Mouse (Mus musculus) hindbrain, embryonic 11.5 days (tissue): ENCODE measurements around the gene Fam117b. TPM values are rescaled to one million over a fixed set of nuclear protein-coding genes. Genes with fewer than 3 reads are reported as not detected.

ENCODE experiments used
- ATAC-seq: fragments of 200-750 bp; cut with Nextera tagmentation; 2 replicates; pipeline ENCODE4 v1.8.0; 2017; ENCODE audit warnings: mild to moderate bottlenecking, moderate TSS enrichment, moderate library complexity; ENCODE audit not compliant: low FRiP score
- DNase-seq: peaks from one replicate; pipeline ENCODE4 v3.0.0-alpha.2; 2015; ENCODE audit warnings: low spot score
- H3K27ac ChIP-seq: fragments of 300-500 bp; sonication (generic); 2 replicates; pipeline ENCODE4 v1.5.1; 2014; ENCODE audit warnings: mild to moderate bottlenecking, low read depth, low read length
- H3K27me3 ChIP-seq: fragments of 300-500 bp; sonication (generic); 2 replicates; pipeline ENCODE4 v1.6.1; 2014; ENCODE audit warnings: mild to moderate bottlenecking, low read length, moderate library complexity, mixed read lengths; ENCODE audit not compliant: control insufficient read depth, insufficient read depth
- H3K36me3 ChIP-seq: fragments of 300-500 bp; sonication (generic); 2 replicates; pipeline ENCODE4 v1.6.1; 2014; ENCODE audit warnings: mild to moderate bottlenecking, low read length, moderate library complexity, mixed read lengths; ENCODE audit not compliant: control insufficient read depth, insufficient read depth
- H3K4me1 ChIP-seq: fragments of 300-500 bp; sonication (generic); replicated peaks from 2 replicates; pipeline ENCODE4 v1.6.1; 2014; ENCODE audit warnings: low read length, mixed read lengths; ENCODE audit not compliant: control insufficient read depth, insufficient read depth
- H3K4me2 ChIP-seq: fragments of 300-500 bp; sonication (generic); replicated peaks from 2 replicates; pipeline ENCODE4 v1.6.1; 2014; ENCODE audit warnings: mild to moderate bottlenecking, low read depth, low read length
- H3K4me3 ChIP-seq: fragments of 300-500 bp; sonication (generic); 2 replicates; pipeline ENCODE4 v1.5.1; 2014; ENCODE audit warnings: low read depth, low read length
- H3K9ac ChIP-seq: fragments of 300-500 bp; sonication (generic); 2 replicates; pipeline ENCODE4 v1.6.1; 2014; ENCODE audit warnings: low read depth, low read length
- H3K9me3 ChIP-seq: fragments of 300-500 bp; sonication (generic); 2 replicates; pipeline ENCODE4 v1.6.1; 2016; ENCODE audit warnings: low read length; ENCODE audit not compliant: control insufficient read depth
- WGBS: fragments of 180-500 bp; shearing (Covaris S2); extraction: QIAGEN DNeasy Blood & Tissue Kit; methylation state at CpG from one replicate; pipeline ENCODE4 v1.1.7; 2014; 5-methylcytosine and 5-hydroxymethylcytosine counted together
- polyA plus RNA-seq: library from polyadenylated mRNA; unstranded; fragments of >200 nt; fragmentation: Nextera tagmentation; extraction: Ambion mirVana; gene quantifications from 2 replicates; pipeline ENCODE4 v1.2.1, GENCODE M21; 2014

Fam117b gene
- 20.2 and 20.8 TPM in 2 replicates for polyA plus RNA-seq

GRCm38 (mm10) chr1:59912413-59913157 lies at the start of gene Fam117b:
Gene Fam117b (plus strand): TSS chr1:59913006.
- no peaks in the 10 kb centered on the region for H3K36me3 ChIP-seq
- H3K4me3 ChIP-seq, result peak within 1 kb of the TSS; percentile 98
- WGBS, result under 1% methylated on average over 40 of the region's 72 CpGs
- peak; percentile 97 for ATAC-seq
- H3K27ac ChIP-seq, result peak within 1 kb of the TSS; percentile 94
- peak within 1 kb of the TSS; percentile 68 for H3K4me2 ChIP-seq
- H3K27me3 ChIP-seq, result no peaks in the 10 kb centered on the region
- peak within 1 kb of the TSS; percentile 98 for H3K9ac ChIP-seq
- H3K4me1 ChIP-seq, result no peaks in the 10 kb centered on the region
- DNase-seq, result peak; percentile 99
- H3K9me3 ChIP-seq, result no peaks in the 10 kb centered on the region

GRCm38 (mm10) chr1:59868041-59868440 lies 44.8 kb upstream of the Fam117b start:
- Histone ChIP-seq H3K27me3 (no peaks in the 10 kb centered on the region), H3K9ac (no peak overlapping the region), H3K9me3 (no peaks in the 10 kb centered on the region), H3K27ac (no peak overlapping the region), H3K4me1 (no peaks in the 10 kb centered on the region), H3K4me2 (no peak overlapping the region), H3K36me3 (peaks cover 20% of the 10 kb centered on the region; the same call in 1 of the 2 replicates), H3K4me3 (no peak overlapping the region)
- WGBS, result 96% methylated on average over 5 of the region's 5 CpGs
- no peak for DNase-seq
- no peak for ATAC-seq

- Histone ChIP-seq H3K4me1 (no peaks in the 10 kb centered on the region), H3K4me3 (no peak overlapping the region), H3K9ac (no peak overlapping the region), H3K4me2 (no peak overlapping the region), H3K27me3 (no peaks in the 10 kb centered on the region), H3K36me3 (0 out of 2 replicates have a peak, but pooled peaks cover 3% of the 10 kb centered on the region), H3K27ac (no peak overlapping the region), H3K9me3 (no peaks in the 10 kb centered on the region)
- 92% methylated on average over 3 of the region's 3 CpGs for WGBS
- ATAC-seq (no peak), DNase-seq (no peak)
Observed at GRCm38 (mm10) chr1:59874023-59874422, 38.8 kb upstream of the Fam117b start.

GRCm38 (mm10) chr1:59878098-59878497 lies 34.7 kb upstream of the Fam117b start:
- no peak for ATAC-seq
- H3K4me1 ChIP-seq, result no peaks in the 10 kb centered on the region
- H3K36me3 ChIP-seq, result no peaks in the 10 kb centered on the region
- no peak overlapping the region for H3K27ac ChIP-seq
- no peak overlapping the region for H3K4me3 ChIP-seq
- H3K9me3 ChIP-seq, result no peaks in the 10 kb centered on the region
- DNase-seq, result no peak
- no peak overlapping the region for H3K9ac ChIP-seq
- WGBS, result 92% methylated on average over 7 of the region's 7 CpGs
- H3K27me3 ChIP-seq, result no peaks in the 10 kb centered on the region
- H3K4me2 ChIP-seq, result no peak overlapping the region

- H3K27me3 ChIP-seq, result no peaks in the 10 kb centered on the region
- H3K9me3 ChIP-seq, result no peaks in the 10 kb centered on the region
- H3K9ac ChIP-seq, result no peak overlapping the region
- peak; percentile 80 for DNase-seq
- no peaks in the 10 kb centered on the region for H3K36me3 ChIP-seq
- WGBS, result 31% methylated on average over 3 of the region's 3 CpGs
- no peaks in the 10 kb centered on the region for H3K4me1 ChIP-seq
- H3K4me2 ChIP-seq, result no peak overlapping the region
- no peak for ATAC-seq
- H3K27ac ChIP-seq, result no peak overlapping the region
- no peak overlapping the region for H3K4me3 ChIP-seq
Observed at GRCm38 (mm10) chr1:59883349-59884134, 29.3 kb upstream of the Fam117b start.

- H3K4me3 ChIP-seq, result no peak overlapping the region
- 73% methylated on average over 4 of the region's 4 CpGs for WGBS
- H3K4me1 ChIP-seq, result no peaks in the 10 kb centered on the region
- H3K4me2 ChIP-seq, result no peak overlapping the region
- H3K27ac ChIP-seq, result no peak overlapping the region
- no peak overlapping the region for H3K9ac ChIP-seq
- H3K9me3 ChIP-seq, result no peaks in the 10 kb centered on the region
- H3K36me3 ChIP-seq, result no peaks in the 10 kb centered on the region
- DNase-seq, result no peak
- no peaks in the 10 kb centered on the region for H3K27me3 ChIP-seq
- ATAC-seq, result no peak
Observed at GRCm38 (mm10) chr1:59886899-59887298, 25.9 kb upstream of the Fam117b start.

GRCm38 (mm10) chr1:59888018-59888417 lies 24.8 kb upstream of the Fam117b start:
- Histone ChIP-seq H3K36me3 (no peaks in the 10 kb centered on the region), H3K9me3 (no peaks in the 10 kb centered on the region), H3K9ac (no peak overlapping the region), H3K27me3 (no peaks in the 10 kb centered on the region), H3K4me3 (no peak overlapping the region), H3K4me2 (no peak overlapping the region), H3K4me1 (no peaks in the 10 kb centered on the region), H3K27ac (no peak overlapping the region)
- no peak for DNase-seq
- ATAC-seq, result no peak

GRCm38 (mm10) chr1:59891185-59891584 lies 21.6 kb upstream of the Fam117b start:
- no peaks in the 10 kb centered on the region for H3K36me3 ChIP-seq
- no peak for DNase-seq
- no peaks in the 10 kb centered on the region for H3K27me3 ChIP-seq
- H3K27ac ChIP-seq, result no peak overlapping the region
- 80% methylated on average over 4 of the region's 4 CpGs for WGBS
- H3K4me3 ChIP-seq, result no peak overlapping the region
- no peak overlapping the region for H3K9ac ChIP-seq
- H3K4me1 ChIP-seq, result no peaks in the 10 kb centered on the region
- no peaks in the 10 kb centered on the region for H3K9me3 ChIP-seq
- H3K4me2 ChIP-seq, result no peak overlapping the region
- no peak for ATAC-seq
